Mouse (Mus musculus) cortical plate, adult 2 months (tissue): ENCODE measurements around the gene Rgn.

Experiments used
- CTCF ChIP-seq: fragments of 200-500 bp; IDR thresholded peaks from 2 replicates; pipeline ENCODE4 v1.5.1; 2011; ENCODE audit warnings: mild to moderate bottlenecking, control low read depth, low read length; ENCODE audit not compliant: insufficient read depth; ENCODE audit errors: extremely low read depth
- POLR2A ChIP-seq: fragments of 200-500 bp; IDR thresholded peaks from 2 replicates; pipeline ENCODE4 v1.6.1; 2011; ENCODE audit warnings: mild to moderate bottlenecking, low read length, control low read depth; ENCODE audit not compliant: insufficient read depth; ENCODE audit errors: extremely low read depth

GRCm38 (mm10) chrX:20561846-20562245 lies 12.3 kb downstream of the Rgn start:
- no peak for TF ChIP-seq CTCF
- TF ChIP-seq POLR2A, result no peak
